Mouse (Mus musculus): ENCODE data around the gene Fam136a. TPM values are rescaled to one million over a fixed set of nuclear protein-coding genes. Genes with fewer than 3 reads are reported as not detected.

Fam136a gene
- polyA plus RNA-seq, 1 experiment, result 6.7 TPM

DNA sequence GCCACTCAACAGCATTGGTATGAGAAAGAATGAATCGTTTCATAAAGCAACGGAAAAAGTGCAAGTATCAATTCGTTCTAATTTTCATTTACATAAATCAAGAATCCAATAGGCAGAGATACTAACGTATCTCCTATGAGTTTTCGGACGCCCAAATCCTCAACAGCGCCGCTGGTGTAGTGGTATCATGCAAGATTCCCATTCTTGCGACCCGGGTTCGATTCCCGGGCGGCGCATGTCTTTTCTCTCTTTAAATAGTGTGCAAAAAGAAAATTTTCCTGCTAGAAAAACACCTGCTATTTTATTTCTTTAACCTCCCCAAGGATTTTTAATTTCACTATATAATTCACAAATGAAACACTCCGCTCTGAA, 38.3 kb downstream of the Fam136a start:
- H3K9me3 ChIP-seq, result no peaks in the 10 kb centered on the region
- H3K27me3 ChIP-seq (replicated peaks), result no peaks in the 10 kb centered on the region
- TF ChIP-seq GATA1 (IDR thresholded peaks at IDR 0.05; ENCODE audit: borderline replicate concordance, low read length) (no peak), FLI1 (IDR thresholded peaks at IDR 0.05; ENCODE audit: low read length) (no peak)
- peaks cover 13% of the 10 kb centered on the region for H3K36me3 ChIP-seq (replicated peaks; ENCODE audit: low read length)
- peak overlapping the region; percentile 93 for H3K4me3 ChIP-seq (replicated peaks)
- peaks cover 47% of the 10 kb centered on the region for H3K4me1 ChIP-seq

DNA sequence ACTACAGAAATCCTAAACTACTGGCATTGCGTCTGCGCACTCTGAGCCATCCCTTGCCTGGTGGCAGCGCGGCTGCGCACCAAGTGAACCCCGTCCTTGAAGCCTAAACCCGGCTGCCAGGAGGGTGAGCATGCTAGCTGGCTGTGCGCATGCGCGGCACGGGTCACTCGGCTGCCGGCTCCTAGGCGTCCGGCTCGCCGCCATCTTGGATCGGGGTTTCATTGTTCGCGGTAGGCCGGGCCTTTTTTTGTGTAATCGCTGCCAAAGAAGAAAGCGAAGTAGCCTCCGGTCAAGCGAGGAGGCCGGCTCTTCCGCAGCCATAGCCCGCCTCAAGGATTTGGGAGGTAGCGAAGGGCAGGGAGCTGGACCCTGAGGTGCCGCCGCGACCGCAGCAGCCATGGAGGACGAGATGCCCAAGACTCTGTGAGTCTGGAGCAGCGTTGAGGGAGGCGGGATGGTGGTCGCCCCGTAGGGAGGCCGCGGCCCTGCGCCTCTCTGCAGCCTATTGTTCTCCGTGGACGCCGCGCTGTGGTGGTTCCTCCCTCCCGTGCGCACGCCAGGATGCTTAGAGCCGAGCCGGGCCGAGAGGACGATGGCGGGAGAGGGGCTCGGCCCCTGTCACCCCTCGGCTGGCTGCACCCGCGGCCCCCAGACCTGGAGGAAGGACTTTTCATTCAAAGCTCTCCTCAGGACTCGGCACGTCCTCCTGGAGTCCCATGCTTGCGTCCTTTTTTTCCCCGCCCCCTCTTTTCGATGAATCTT, 38.8 kb downstream of the Fam136a start, which contains the start of gene Tia1:
TSS of gene Tia1 (plus strand) at position 120 of the 762 bp plus-strand sequence.
- Histone ChIP-seq H3K27me3 (replicated peaks) (no peaks in the 10 kb centered on the region), H3K4me1 (peaks cover 47% of the 10 kb centered on the region), H3K36me3 (replicated peaks; ENCODE audit: low read length) (peaks cover 16% of the 10 kb centered on the region), H3K9me3 (no peaks in the 10 kb centered on the region), H3K4me3 (replicated peaks) (peak within 1 kb of the TSS; percentile 93)
- no peak for TF ChIP-seq FLI1 (IDR thresholded peaks at IDR 0.05; ENCODE audit: low read length)
- no peak for TF ChIP-seq GATA1 (IDR thresholded peaks at IDR 0.05; ENCODE audit: borderline replicate concordance, low read length)

DNA sequence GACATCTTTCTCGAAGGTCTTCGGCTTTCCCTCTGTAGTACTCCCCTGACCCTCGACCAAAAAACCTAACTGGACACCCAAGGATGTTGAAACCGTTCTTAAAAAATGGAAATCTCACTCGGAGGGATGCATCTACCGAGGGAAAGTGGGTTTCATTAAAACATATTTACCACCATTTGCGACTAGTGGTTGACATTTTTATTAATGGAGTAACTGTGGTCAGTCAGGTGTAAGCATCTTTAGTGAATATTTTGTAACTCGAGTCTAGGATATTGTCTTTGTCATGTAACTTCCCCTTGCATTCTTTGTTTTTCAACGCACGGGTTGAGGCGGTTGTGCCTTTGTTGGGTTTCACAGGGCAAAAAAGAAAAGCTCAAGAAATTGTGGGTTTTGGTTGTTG, 39.5 kb downstream of the Fam136a start:
- no peaks in the 10 kb centered on the region for H3K27me3 ChIP-seq (replicated peaks)

DNA sequence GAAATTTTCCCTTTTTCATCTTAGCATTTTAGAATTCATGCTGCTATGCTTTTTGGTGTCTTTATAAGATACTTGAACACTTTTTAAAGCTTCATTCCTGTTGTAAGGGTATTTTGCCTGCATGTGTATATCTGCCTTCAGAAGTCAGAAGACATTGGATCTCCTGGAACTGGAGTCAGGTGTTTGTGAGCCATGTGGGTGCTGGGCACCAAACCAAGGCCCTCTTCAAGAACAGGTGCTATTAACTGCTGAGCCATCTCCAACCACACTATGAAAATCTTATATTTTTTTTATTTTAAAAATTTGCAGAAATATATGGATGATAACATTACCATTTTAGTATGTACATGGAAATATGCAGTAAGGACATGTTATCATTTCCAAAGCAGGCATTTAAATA, 40.9 kb downstream of the Fam136a start:
- TF ChIP-seq GATA1 (IDR thresholded peaks at IDR 0.05; ENCODE audit: borderline replicate concordance, low read length) (no peak), FLI1 (IDR thresholded peaks at IDR 0.05; ENCODE audit: low read length) (no peak)
- Histone ChIP-seq H3K27me3 (replicated peaks) (no peaks in the 10 kb centered on the region), H3K36me3 (replicated peaks; ENCODE audit: low read length) (peaks cover 18% of the 10 kb centered on the region), H3K4me3 (replicated peaks) (no peak overlapping the region), H3K4me1 (peaks cover 38% of the 10 kb centered on the region; the same call in 1 of the 2 replicates), H3K9me3 (no peaks in the 10 kb centered on the region)

More for the DNA sequence above, 39.5 kb downstream of the Fam136a start:
- peaks cover 45% of the 10 kb centered on the region for H3K4me1 ChIP-seq
- no peaks in the 10 kb centered on the region for H3K9me3 ChIP-seq
- peak overlapping the region; percentile 93 for H3K4me3 ChIP-seq (replicated peaks)
- TF ChIP-seq GATA1 (IDR thresholded peaks at IDR 0.05; ENCODE audit: borderline replicate concordance, low read length), result no peak
- TF ChIP-seq FLI1 (IDR thresholded peaks at IDR 0.05; ENCODE audit: low read length), result no peak
- peaks cover 18% of the 10 kb centered on the region for H3K36me3 ChIP-seq (replicated peaks; ENCODE audit: low read length)

DNA sequence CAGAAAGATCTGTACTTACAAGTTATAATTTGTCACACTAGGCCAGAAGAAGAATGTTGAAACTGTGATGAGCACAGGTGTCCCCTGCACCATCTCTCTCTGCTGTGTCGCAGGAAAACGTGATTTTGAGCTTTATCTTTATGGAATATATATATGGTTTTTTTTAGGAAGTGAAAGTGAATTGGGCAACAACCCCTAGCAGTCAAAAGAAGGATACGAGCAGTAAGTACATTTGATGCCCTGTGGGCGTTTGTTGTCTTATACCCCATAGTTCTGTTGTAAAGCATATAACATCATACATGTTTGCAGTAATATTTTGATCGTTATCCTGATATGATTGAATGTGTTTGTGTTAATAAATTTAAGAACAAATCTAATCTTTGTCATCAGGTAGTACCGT, 53.3 kb downstream of the Fam136a start:
- no peak for TF ChIP-seq FLI1 (IDR thresholded peaks at IDR 0.05; ENCODE audit: low read length)
- TF ChIP-seq GATA1 (IDR thresholded peaks at IDR 0.05; ENCODE audit: borderline replicate concordance, low read length), result no peak
- no peaks in the 10 kb centered on the region for H3K9me3 ChIP-seq
- peaks cover 19% of the 10 kb centered on the region for H3K4me1 ChIP-seq
- H3K4me3 ChIP-seq (replicated peaks), result no peak overlapping the region
- no peaks in the 10 kb centered on the region for H3K27me3 ChIP-seq (replicated peaks)
- H3K36me3 ChIP-seq (replicated peaks; ENCODE audit: low read length), result peaks cover 92% of the 10 kb centered on the region

DNA sequence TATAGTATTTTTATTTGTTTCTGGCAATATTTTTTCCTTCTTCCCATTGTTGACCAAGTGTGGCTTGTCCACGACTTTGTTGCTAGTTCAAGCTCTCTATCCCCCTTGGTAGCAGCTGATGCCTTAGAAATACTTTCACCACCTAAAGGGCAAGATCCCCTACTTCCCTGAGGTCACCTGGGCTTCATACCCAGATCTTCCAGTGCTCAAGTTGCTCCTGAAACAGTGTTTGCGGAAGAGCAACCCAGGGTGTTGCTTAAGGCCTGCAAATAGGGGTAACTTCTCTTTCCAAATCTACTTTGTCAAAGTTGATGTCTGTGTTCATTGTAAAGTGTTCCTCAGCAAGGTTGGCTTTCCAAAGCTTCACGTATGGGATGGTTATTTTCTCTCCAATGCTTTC, 53.8 kb downstream of the Fam136a start:
- peaks cover 90% of the 10 kb centered on the region for H3K36me3 ChIP-seq (replicated peaks; ENCODE audit: low read length)
- H3K4me1 ChIP-seq, result peaks cover 16% of the 10 kb centered on the region
- H3K9me3 ChIP-seq, result no peaks in the 10 kb centered on the region
- no peak overlapping the region for H3K4me3 ChIP-seq (replicated peaks)
- TF ChIP-seq FLI1 (IDR thresholded peaks at IDR 0.05; ENCODE audit: low read length) (no peak), GATA1 (IDR thresholded peaks at IDR 0.05; ENCODE audit: borderline replicate concordance, low read length) (no peak)
- no peaks in the 10 kb centered on the region for H3K27me3 ChIP-seq (replicated peaks)

Other genes starting within 250 kb of the Fam136a start
- gene Tgfa, start 170.4 kb upstream of the Fam136a start, polyA plus RNA-seq (2012; ENCODE audit: insufficient read depth, low replicate concordance), result not detected in 2 replicates
- 2.9 and 11.4 TPM in 2 replicates for gene Snrpg, start 5.7 kb downstream of the Fam136a start, polyA plus RNA-seq (2012; ENCODE audit: insufficient read depth, low replicate concordance)
- 8.2 and 12.4 TPM in 2 replicates for gene Pcyox1, start 31.5 kb downstream of the Fam136a start, polyA plus RNA-seq (2012; ENCODE audit: insufficient read depth, low replicate concordance)
- 2.0 and 6.4 TPM in 2 replicates for gene Tia1, start 38.6 kb downstream of the Fam136a start, polyA plus RNA-seq (2012; ENCODE audit: insufficient read depth, low replicate concordance)
- not detected in 2 replicates for gene Gm44790, start 61.0 kb downstream of the Fam136a start, polyA plus RNA-seq (2012; ENCODE audit: insufficient read depth, low replicate concordance)
- 5.3 TPM in 1 of 2 replicates, not detected in the other for gene C87436, start 72.7 kb downstream of the Fam136a start, polyA plus RNA-seq (2012; ENCODE audit: insufficient read depth, low replicate concordance)
- 984 and 2,235 TPM in 2 replicates for gene Pcbp1, start 160.7 kb downstream of the Fam136a start, polyA plus RNA-seq (2012; ENCODE audit: insufficient read depth, low replicate concordance)